Mouse (Mus musculus): ENCODE results near the gene Tubb1.

DNA sequence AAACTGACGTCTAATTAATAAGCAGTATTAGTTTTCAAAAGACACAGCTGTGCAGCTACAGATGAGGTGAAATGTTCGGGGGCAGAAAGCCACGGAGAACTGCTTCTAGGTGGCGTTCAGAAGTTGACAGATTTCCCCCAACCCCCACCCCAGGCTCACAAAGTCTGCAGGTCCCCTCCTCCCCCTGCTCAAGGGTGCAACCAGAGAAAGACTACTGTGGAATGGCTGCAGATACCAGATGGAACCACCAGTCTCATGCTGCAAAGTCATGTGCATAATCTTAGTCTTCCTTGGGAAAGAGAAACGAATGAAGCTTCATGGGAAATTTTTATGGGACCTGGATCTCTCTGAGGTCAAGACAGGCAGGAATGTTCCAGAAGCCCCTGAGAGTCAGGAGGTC is 51.8 kb downstream of the Tubb1 start:
- TF ChIP-seq GATA1 (IDR thresholded peaks at IDR 0.05; ENCODE audit: borderline replicate concordance, low read length), result no peak
- TF ChIP-seq FLI1 (IDR thresholded peaks at IDR 0.05; ENCODE audit: low read length), result no peak

All from megakaryocyte, embryonic 14.5 days (primary cell).